Mouse (Mus musculus) CH12.LX (cell line): ENCODE measurements around the gene Rhobtb1. TPM values are rescaled to one million over a fixed set of nuclear protein-coding genes. Genes with fewer than 3 reads are reported as not detected.

Source experiments
- DNase-seq: peaks from one replicate; pipeline ENCODE4 v3.0.0-alpha.2; 2013; ENCODE audit errors: extremely low read depth
- H3K27ac ChIP-seq: 2 replicates; pipeline ENCODE4 v1.5.1; 2012; ENCODE audit warnings: low read depth, mild to moderate bottlenecking, control low read depth, moderate library complexity; ENCODE audit not compliant: insufficient read depth
- H3K27me3 ChIP-seq: replicated peaks from 2 replicates; pipeline ENCODE3; 2012; ENCODE audit warnings: inconsistent platforms
- H3K36me3 ChIP-seq, 2 experiments: replicated peaks in 1 of 2; 2 replicates each; pipeline versions ENCODE3 to v1.6.1; 2012; ENCODE audit warnings: inconsistent platforms in 1 of 2, low read length in 1 of 2, mild to moderate bottlenecking in 1 of 2, mixed read lengths in 1 of 2, moderate library complexity in 1 of 2; ENCODE audit not compliant: control insufficient read depth in 1 of 2, insufficient read depth in 1 of 2
- H3K4me1 ChIP-seq, 2 experiments: 2 replicates each; pipeline ENCODE4 v1.6.1; 2012; ENCODE audit warnings: inconsistent platforms in 1 of 2, moderate library complexity in 1 of 2; ENCODE audit not compliant: insufficient read depth in 2 of 2, control insufficient read depth in 1 of 2
- H3K4me2 ChIP-seq: 2 replicates; pipeline ENCODE4 v1.6.1; 2012; ENCODE audit warnings: low read depth, mild to moderate bottlenecking, control low read depth; ENCODE audit not compliant: poor library complexity, insufficient read depth, severe bottlenecking
- H3K4me3 ChIP-seq, 3 experiments: fragments of 150-350 bp in 1 of 3; sonication (generic) in 1 of 3; replicated peaks in 1 of 3; 2 replicates each; pipeline versions ENCODE3 to v1.5.1; 2011 to 2012; ENCODE audit warnings: low read depth in 2 of 3, low read length in 2 of 3, mild to moderate bottlenecking in 2 of 3, moderate library complexity in 2 of 3, control low read depth in 1 of 3, improper control_type of control experiment in 1 of 3, inconsistent platforms in 1 of 3, mixed read lengths in 1 of 3; ENCODE audit not compliant: poor library complexity in 1 of 3
- H3K79me2 ChIP-seq: replicated peaks from 2 replicates; pipeline ENCODE4 v1.6.1; 2012; ENCODE audit warnings: mild to moderate bottlenecking, moderate library complexity; ENCODE audit not compliant: control insufficient read depth, poor library complexity, insufficient read depth, severe bottlenecking; ENCODE audit errors: extremely low read depth
- H3K9ac ChIP-seq: 2 replicates; pipeline ENCODE4 v1.6.1; 2012; ENCODE audit warnings: low read depth, mild to moderate bottlenecking, control low read depth, moderate library complexity; ENCODE audit not compliant: insufficient read depth
- H3K9me3 ChIP-seq: replicated peaks from 2 replicates; pipeline ENCODE3; 2012; ENCODE audit warnings: low read length, inconsistent platforms, mixed read lengths
- EP300 ChIP-seq: IDR thresholded peaks from 2 replicates; pipeline ENCODE4 v1.6.1; 2011; ENCODE audit warnings: low read length, improper control_type of control experiment
- ETS1 ChIP-seq: conservative IDR thresholded peaks from 2 replicates; pipeline ENCODE4 v1.6.1; 2012; ENCODE audit warnings: low read depth, mild to moderate bottlenecking, inconsistent platforms, low read length, improper control_type of control experiment, moderate library complexity
- HCFC1 ChIP-seq: IDR thresholded peaks from 2 replicates; pipeline ENCODE4 v1.6.1; 2012; ENCODE audit warnings: low read depth, mild to moderate bottlenecking, inconsistent platforms, low read length, improper control_type of control experiment
- IRF4 ChIP-seq: IDR thresholded peaks from 2 replicates; pipeline ENCODE4 v1.6.1; 2014; ENCODE audit warnings: low read depth, mild to moderate bottlenecking, inconsistent platforms, low read length, improper control_type of control experiment
- JUN ChIP-seq: IDR thresholded peaks from 2 replicates; pipeline ENCODE4 v1.6.1; 2011; ENCODE audit warnings: low read depth, mild to moderate bottlenecking, low read length, improper control_type of control experiment, moderate library complexity; ENCODE audit not compliant: insufficient read depth
- MAFK ChIP-seq: IDR thresholded peaks from 2 replicates; pipeline ENCODE4 v1.6.1; 2011; ENCODE audit warnings: low read length, improper control_type of control experiment; ENCODE audit not compliant: insufficient replicate concordance
- MAX ChIP-seq: IDR thresholded peaks from 2 replicates; pipeline ENCODE4 v1.6.1; 2011; ENCODE audit warnings: low read length, improper control_type of control experiment
- MAZ ChIP-seq: IDR thresholded peaks from 2 replicates; pipeline ENCODE4 v1.6.1; 2012; ENCODE audit warnings: low read depth, mild to moderate bottlenecking, inconsistent platforms, low read length, improper control_type of control experiment, moderate library complexity
- MEF2A ChIP-seq: IDR thresholded peaks from 2 replicates; pipeline ENCODE4 v1.6.1; 2014; ENCODE audit warnings: low read depth, mild to moderate bottlenecking, inconsistent platforms, low read length, improper control_type of control experiment, borderline replicate concordance
- MXI1 ChIP-seq: IDR thresholded peaks from 2 replicates; pipeline ENCODE4 v1.6.1; 2011; ENCODE audit warnings: mild to moderate bottlenecking, low read depth, low read length, improper control_type of control experiment
- NELFE ChIP-seq: IDR thresholded peaks from 2 replicates; pipeline ENCODE4 v1.6.1; 2011; ENCODE audit warnings: low read depth, low read length, improper control_type of control experiment
- NRF1 ChIP-seq: IDR thresholded peaks from 2 replicates; pipeline ENCODE4 v1.6.1; 2014; ENCODE audit warnings: low read depth, mild to moderate bottlenecking, inconsistent platforms, low read length, improper control_type of control experiment, moderate library complexity
- POLR2A ChIP-seq: IDR thresholded peaks from 2 replicates; pipeline ENCODE4 v1.6.1; 2011; ENCODE audit warnings: low read depth, mild to moderate bottlenecking, improper control_type of control experiment, low read length
- POLR2AphosphoS2 ChIP-seq: IDR thresholded peaks from 2 replicates; pipeline ENCODE4 v1.6.1; 2011; ENCODE audit warnings: low read depth, low read length, improper control_type of control experiment
- RCOR1 ChIP-seq: conservative IDR thresholded peaks from 2 replicates; pipeline ENCODE4 v1.6.1; 2012; ENCODE audit warnings: low read depth, mild to moderate bottlenecking, inconsistent platforms, low read length, improper control_type of control experiment
- SMC3 ChIP-seq: IDR thresholded peaks from 2 replicates; pipeline ENCODE4 v1.6.1; 2011; ENCODE audit warnings: low read depth, low read length, improper control_type of control experiment
- TBP ChIP-seq: conservative IDR thresholded peaks from 2 replicates; pipeline ENCODE4 v1.6.1; 2011; ENCODE audit warnings: low read depth, low read length, improper control_type of control experiment
- TCF12 ChIP-seq: IDR thresholded peaks from 2 replicates; pipeline ENCODE4 v1.6.1; 2014; ENCODE audit warnings: low read depth, mild to moderate bottlenecking, inconsistent platforms, low read length, improper control_type of control experiment
- USF1 ChIP-seq: IDR thresholded peaks from 2 replicates; pipeline ENCODE4 v1.6.1; 2014; ENCODE audit warnings: low read depth, mild to moderate bottlenecking, inconsistent platforms, low read length, improper control_type of control experiment
- USF2 ChIP-seq: conservative IDR thresholded peaks from 2 replicates; pipeline ENCODE4 v1.6.1; 2011; ENCODE audit warnings: low read depth, low read length, improper control_type of control experiment
- ZKSCAN1 ChIP-seq: IDR thresholded peaks from 2 replicates; pipeline ENCODE4 v1.6.1; 2012; ENCODE audit warnings: low read depth, inconsistent platforms, low read length, improper control_type of control experiment, borderline replicate concordance
- ZMIZ1 ChIP-seq: IDR thresholded peaks from 2 replicates; pipeline ENCODE4 v1.6.1; 2012; ENCODE audit warnings: low read depth, mild to moderate bottlenecking, inconsistent platforms, low read length, improper control_type of control experiment
- dilution Hi-C: fragments of 300-500 bp; cut with MboI; formaldehyde crosslinking; loops from 2 replicates; pipeline ENCODE4 v1.14.3; 2020; ENCODE audit warnings: low sequenced_read_pairs; ENCODE audit not compliant: extremely low pct_unique_long_range_greater_than_20kb, extremely low pct_ligation_motif_present
- in situ Hi-C: fragments of 300-500 bp; cut with MboI; formaldehyde crosslinking; loops from 3 replicates; pipeline ENCODE4 v1.14.3; 2019; ENCODE audit warnings: low sequenced_read_pairs, low pct_ligation_motif_present, low pct_unique_long_range_greater_than_20kb, mixed read lengths
- polyA plus RNA-seq: library from polyadenylated mRNA; unstranded; fragments of >175 nt; gene quantifications from 2 replicates; pipeline ENCODE4 v1.2.1, GENCODE M21; 2012; ENCODE audit warnings: low read depth; ENCODE audit not compliant: insufficient read length
- total RNA-seq, 2 experiments: library from RNA; depleted of rRNA; stranded (reverse); fragments of 300-350 nt in 1 of 2; fragments of >200 nt in 1 of 2; gene quantifications; 2 replicates each; pipeline ENCODE4 v1.2.3; 2012 to 2014

Gene Rhobtb1
- total and polyA plus RNA-seq, 3 experiments, result 3.1 to 12.2 (median 3.4) TPM

DNA sequence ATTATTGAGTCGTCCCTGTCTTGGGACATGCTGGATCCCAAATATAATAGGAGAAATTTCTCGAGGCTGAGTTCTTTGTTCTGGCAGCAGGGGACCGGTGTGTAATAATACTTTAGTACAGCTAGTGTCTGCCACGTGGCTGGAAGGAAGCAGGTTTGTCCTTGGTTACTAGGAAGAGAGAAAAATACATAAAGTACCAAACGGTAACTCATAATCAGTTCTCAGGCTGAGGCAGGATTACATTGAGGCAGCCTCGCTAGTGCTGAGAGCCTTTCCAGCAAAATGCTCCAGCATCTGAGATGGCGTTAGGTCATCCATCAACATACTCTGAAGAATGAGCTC lies 183.9 kb downstream of the Rhobtb1 start:
- DNase-seq, result no peak
- Histone ChIP-seq H3K27me3 (no peaks in the 10 kb centered on the region), H3K4me2 (no peak overlapping the region), H3K4me3 (no peak overlapping the region), H3K36me3 (peaks cover 39 to 71% of the 10 kb centered on the region in 2 experiments), H3K79me2 (no peaks in the 10 kb centered on the region), H3K4me1 (no peaks in the 10 kb centered on the region), H3K27ac (no peak overlapping the region), H3K9me3 (no peaks in the 10 kb centered on the region), H3K9ac (no peak overlapping the region)
- TF ChIP-seq POLR2A, result peak; percentile 27; the same call in 1 of the 2 replicates
- no peak for TF ChIP-seq NELFE
- in situ Hi-C loops, result no loop called here
- dilution Hi-C loops, result no loop called here

DNA sequence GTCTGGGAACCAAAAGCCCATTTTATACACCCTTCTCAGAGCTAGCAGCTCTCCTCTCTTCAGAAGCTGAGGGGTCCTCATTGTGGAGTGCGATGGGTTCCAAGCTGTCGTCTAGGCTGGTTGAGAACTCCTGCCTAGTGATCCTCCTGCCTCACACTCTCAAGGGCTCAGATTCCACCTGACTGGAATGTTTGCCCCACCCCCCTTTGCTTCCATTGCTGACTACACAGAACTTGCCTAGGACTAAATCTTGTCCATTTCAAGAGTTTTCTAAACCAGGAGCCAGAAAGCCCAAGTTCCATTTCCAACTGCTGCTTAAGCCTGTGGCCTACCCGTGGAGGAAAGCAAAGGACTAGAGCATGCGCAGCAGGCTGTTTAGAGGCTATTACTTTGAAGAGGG lies 184.4 kb downstream of the Rhobtb1 start:
- Histone ChIP-seq H3K9ac (no peak overlapping the region), H3K27me3 (no peaks in the 10 kb centered on the region), H3K27ac (no peak overlapping the region), H3K4me3 (no peak overlapping the region), H3K9me3 (no peaks in the 10 kb centered on the region), H3K4me1 (no peaks in the 10 kb centered on the region), H3K4me2 (no peak overlapping the region), H3K36me3 (peaks cover 43 to 76% of the 10 kb centered on the region in 2 experiments), H3K79me2 (no peaks in the 10 kb centered on the region)
- no peak for DNase-seq
- in situ Hi-C loops (no loop called here), dilution Hi-C loops (no loop called here)
- no peak for TF ChIP-seq USF2
- no peak for TF ChIP-seq MAFK
- 0 out of 2 replicates have a peak, but pooled peaks have one; percentile 40 for TF ChIP-seq POLR2AphosphoS2
- peak; percentile 14; the same call in 1 of the 2 replicates for TF ChIP-seq POLR2A
- TF ChIP-seq JUN, result no peak
- no peak for TF ChIP-seq TBP
- TF ChIP-seq IRF4, result no peak
- TF ChIP-seq MAX, result no peak

DNA sequence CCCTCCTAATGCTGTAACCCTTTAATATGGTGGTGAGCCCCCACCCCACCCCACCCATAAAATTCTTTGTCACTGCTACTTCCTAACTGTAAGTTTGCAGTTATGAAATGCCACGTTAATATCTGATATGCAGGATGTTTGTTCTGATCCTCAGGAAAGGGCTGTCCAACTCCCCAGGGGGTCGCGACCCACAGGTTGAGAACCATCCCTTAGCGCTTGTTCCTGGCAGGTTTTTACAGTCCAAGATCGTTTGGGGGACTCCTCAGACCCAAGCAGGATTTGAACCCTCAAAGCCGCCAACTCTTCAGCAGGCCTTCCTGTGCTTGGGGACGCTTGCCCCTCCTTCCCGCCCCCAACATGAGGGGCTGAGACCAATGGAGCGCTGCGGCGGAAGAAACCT lies 185.0 kb downstream of the Rhobtb1 start:
- H3K9me3 ChIP-seq, result no peaks in the 10 kb centered on the region
- no peaks in the 10 kb centered on the region for H3K27me3 ChIP-seq
- no peak for DNase-seq
- TF ChIP-seq ZMIZ1 (no peak), MEF2A (no peak), USF1 (no peak), HCFC1 (no peak), USF2 (no peak), POLR2A (no peak; the same call in 1 of the 2 replicates), SMC3 (no peak), TBP (no peak), MXI1 (no peak), TCF12 (no peak), ETS1 (no peak), MAZ (no peak), ZKSCAN1 (no peak), RCOR1 (no peak), IRF4 (no peak), EP300 (no peak), NRF1 (no peak)
- no peak overlapping the region for H3K9ac ChIP-seq
- dilution Hi-C loops (no loop called here), in situ Hi-C loops (no loop called here)
- no peak overlapping the region for H3K4me3 ChIP-seq
- no peaks in the 10 kb centered on the region for H3K4me1 ChIP-seq
- no peak overlapping the region for H3K4me2 ChIP-seq
- H3K27ac ChIP-seq, result no peak overlapping the region
- peaks cover under 1% of the 10 kb centered on the region for H3K79me2 ChIP-seq
- peaks cover 47 to 82% of the 10 kb centered on the region in 2 experiments for H3K36me3 ChIP-seq
